Mouse (Mus musculus): ENCODE data around the gene Xpo4. TPM values are rescaled to one million over a fixed set of nuclear protein-coding genes. Genes with fewer than 3 reads are reported as not detected.

Xpo4 gene
- polyA plus RNA-seq, 1 experiment from 2014 or later, result 11.6 TPM

DNA sequence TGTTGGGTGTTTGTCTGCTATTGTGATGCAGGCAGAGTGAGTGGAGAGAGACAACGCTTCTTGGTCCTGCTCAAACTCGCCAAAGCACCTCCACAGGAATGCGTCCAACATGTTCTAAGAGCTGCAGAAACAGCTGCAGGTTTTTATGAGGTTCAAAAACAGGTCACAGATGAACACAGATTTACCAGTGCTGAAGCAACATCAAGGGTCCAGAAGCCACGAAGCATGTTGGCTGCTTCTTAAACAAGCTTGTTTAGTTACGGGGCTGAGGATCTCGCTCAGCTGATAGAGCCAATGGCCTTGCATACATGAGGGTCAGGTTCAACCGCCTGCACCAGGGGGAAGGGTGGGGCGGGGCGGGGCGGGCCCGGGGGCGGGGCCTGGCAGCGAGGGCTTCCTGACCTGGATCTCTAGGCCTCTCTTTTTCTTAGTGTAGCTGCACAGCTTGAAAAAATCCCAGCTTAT, 118.6 kb downstream of the Xpo4 start:
- peaks cover 18% of the 10 kb centered on the region for H3K36me3 ChIP-seq
- no peaks in the 10 kb centered on the region for H3K9me3 ChIP-seq
- ATAC-seq (ENCODE audit: low FRiP score, low read depth), result no peak
- 32% methylated on average over 13 of the region's 13 CpGs for WGBS
- H3K27ac ChIP-seq (replicated peaks), result no peak overlapping the region
- H3K27me3 ChIP-seq, result no peaks in the 10 kb centered on the region
- no peak overlapping the region for H3K9ac ChIP-seq
- H3K4me2 ChIP-seq, result no peak overlapping the region
- no peak overlapping the region for H3K4me3 ChIP-seq
- no peaks in the 10 kb centered on the region for H3K4me1 ChIP-seq (replicated peaks)

DNA sequence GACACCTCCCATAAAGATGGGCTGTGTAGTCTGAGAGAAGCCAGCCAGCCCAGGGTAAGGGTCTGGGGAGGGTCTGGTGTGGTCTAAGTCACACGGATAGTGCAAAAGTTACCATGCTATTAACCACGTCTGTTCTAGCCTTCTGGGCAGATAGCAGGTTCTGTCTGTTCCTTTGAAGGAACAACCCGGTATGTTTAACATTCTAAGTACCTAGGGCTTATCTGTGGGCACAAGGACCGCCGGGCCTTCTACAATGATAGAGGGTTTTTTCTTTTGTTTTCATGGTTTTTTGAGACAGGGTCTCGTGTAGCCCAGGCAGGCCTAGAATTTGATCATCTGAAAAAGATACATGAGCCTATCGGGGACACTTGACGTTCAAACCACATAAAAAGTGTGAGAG, 119.1 kb downstream of the Xpo4 start:
- WGBS, result 94% methylated on average over 8 of the region's 8 CpGs
- Histone ChIP-seq H3K36me3 (peaks cover 18% of the 10 kb centered on the region), H3K4me2 (no peak overlapping the region), H3K27me3 (no peaks in the 10 kb centered on the region), H3K9me3 (no peaks in the 10 kb centered on the region), H3K4me3 (no peak overlapping the region), H3K4me1 (replicated peaks) (no peaks in the 10 kb centered on the region), H3K27ac (replicated peaks) (no peak overlapping the region), H3K9ac (no peak overlapping the region)
- ATAC-seq (ENCODE audit: low FRiP score, low read depth), result no peak

DNA sequence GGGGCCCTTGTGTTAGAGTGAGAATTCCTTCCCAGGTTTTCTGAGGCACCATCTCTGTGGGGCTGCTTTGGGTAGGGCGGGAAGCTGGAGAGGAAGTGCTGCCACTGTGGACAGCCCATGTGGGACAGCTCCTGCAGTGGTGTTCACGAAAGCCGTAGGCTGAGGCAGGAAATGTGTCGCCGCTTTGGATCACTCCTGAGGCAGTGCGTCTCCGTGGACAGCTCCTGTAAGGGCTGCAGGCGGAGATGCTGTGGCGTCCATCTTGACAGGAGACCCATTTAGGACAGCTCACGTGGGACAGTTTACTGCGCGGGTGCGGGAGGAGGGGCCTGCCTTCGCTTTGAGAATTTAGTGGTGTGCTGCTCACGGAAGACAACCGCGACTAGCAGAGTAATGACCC, 119.7 kb downstream of the Xpo4 start:
- Histone ChIP-seq H3K4me1 (replicated peaks) (no peaks in the 10 kb centered on the region), H3K9ac (no peak overlapping the region), H3K4me2 (no peak overlapping the region), H3K36me3 (peaks cover 18% of the 10 kb centered on the region), H3K4me3 (no peak overlapping the region), H3K27ac (replicated peaks) (no peak overlapping the region), H3K27me3 (no peaks in the 10 kb centered on the region), H3K9me3 (no peaks in the 10 kb centered on the region)
- 80% methylated on average over 17 of the region's 17 CpGs for WGBS
- ATAC-seq (ENCODE audit: low FRiP score, low read depth), result no peak

DNA sequence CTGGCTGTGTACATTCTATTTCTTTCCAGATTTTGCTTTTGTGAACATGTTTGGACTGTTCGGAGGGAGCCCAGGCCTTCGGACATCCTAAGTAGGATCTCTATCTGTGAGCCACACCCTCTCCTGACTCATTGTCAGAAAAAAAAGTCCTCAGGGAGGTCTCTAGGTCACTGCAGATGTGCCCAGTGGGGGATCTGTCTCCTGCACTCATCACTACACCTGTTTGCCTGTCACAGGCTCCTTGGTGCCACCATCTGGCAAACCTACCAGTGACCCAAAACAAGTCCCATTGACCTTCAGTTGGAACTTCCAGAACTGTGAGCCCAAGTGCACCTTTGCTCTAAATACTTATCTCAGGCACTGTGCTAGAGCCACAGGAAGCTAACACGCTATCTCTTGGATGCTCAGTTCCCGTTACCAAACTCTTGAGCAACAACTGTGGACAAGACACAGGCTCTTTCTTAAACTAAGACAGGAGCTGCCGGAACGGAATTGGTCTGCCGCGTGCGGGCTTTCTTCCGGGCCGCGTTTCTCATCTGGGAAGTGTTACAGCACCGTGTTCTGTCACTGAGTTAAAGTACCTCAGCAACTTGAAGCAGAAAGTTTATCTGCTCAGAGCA, 121.7 kb downstream of the Xpo4 start:
- no peak overlapping the region for H3K27ac ChIP-seq (replicated peaks)
- H3K9ac ChIP-seq, result no peak overlapping the region
- no peak for ATAC-seq (ENCODE audit: low FRiP score, low read depth)
- WGBS, result 94% methylated on average over 13 of the region's 13 CpGs
- H3K4me3 ChIP-seq, result no peak overlapping the region
- H3K4me2 ChIP-seq, result no peak overlapping the region
- H3K4me1 ChIP-seq (replicated peaks), result no peaks in the 10 kb centered on the region
- no peaks in the 10 kb centered on the region for H3K9me3 ChIP-seq
- H3K36me3 ChIP-seq, result peaks cover 18% of the 10 kb centered on the region
- H3K27me3 ChIP-seq, result no peaks in the 10 kb centered on the region

DNA sequence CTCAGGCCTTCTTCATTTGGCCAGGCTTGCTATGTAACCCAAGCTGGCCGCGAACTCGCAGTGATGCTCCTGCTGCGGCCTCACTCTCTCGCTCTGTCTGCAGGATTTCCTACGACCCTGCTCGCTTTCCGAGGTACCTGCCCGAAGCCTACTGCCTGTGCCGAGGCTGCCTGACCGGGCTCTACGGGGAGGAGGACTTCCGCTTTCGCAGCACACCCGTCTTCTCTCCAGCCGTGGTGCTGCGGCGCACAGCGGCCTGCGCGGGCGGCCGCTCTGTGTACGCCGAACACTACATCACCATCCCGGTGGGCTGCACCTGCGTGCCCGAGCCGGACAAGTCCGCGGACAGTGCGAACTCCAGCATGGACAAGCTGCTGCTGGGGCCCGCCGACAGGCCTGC, 123.0 kb downstream of the Xpo4 start:
- 63% methylated on average over 34 of the region's 34 CpGs for WGBS
- ATAC-seq (ENCODE audit: low FRiP score, low read depth), result no peak

DNA sequence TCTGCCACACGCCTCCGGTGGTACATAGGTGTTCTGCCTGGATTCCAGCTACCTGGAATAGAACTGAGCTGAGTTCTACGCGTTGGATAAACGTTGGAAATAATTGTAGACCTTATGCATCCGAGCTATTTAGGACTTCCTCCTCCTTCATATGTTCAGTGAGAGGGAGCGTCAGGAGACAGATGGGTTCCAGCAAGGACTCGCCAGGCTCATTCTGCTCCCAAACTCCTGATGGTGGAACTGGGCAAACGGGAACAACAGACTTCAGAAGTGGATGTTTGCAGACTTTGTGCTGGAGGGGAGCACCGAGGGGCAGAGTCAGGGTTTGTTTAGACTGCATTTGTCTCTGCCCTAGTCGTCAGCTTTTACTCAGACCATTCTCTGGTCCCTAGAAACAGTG, 124.5 kb downstream of the Xpo4 start:
- Histone ChIP-seq H3K27ac (replicated peaks) (no peak overlapping the region), H3K27me3 (no peaks in the 10 kb centered on the region), H3K4me2 (no peak overlapping the region), H3K9ac (no peak overlapping the region), H3K4me3 (no peak overlapping the region), H3K9me3 (no peaks in the 10 kb centered on the region), H3K36me3 (peaks cover 18% of the 10 kb centered on the region), H3K4me1 (replicated peaks) (peaks cover 14% of the 10 kb centered on the region)
- ATAC-seq (ENCODE audit: low FRiP score, low read depth), result no peak
- 88% methylated on average over 11 of the region's 11 CpGs for WGBS

More for the DNA sequence above, 123.0 kb downstream of the Xpo4 start:
- H3K9ac ChIP-seq, result no peak overlapping the region
- H3K4me1 ChIP-seq (replicated peaks), result peaks cover 6% of the 10 kb centered on the region
- H3K9me3 ChIP-seq, result no peaks in the 10 kb centered on the region
- peaks cover 18% of the 10 kb centered on the region for H3K36me3 ChIP-seq
- H3K4me3 ChIP-seq, result no peak overlapping the region
- H3K27ac ChIP-seq (replicated peaks), result no peak overlapping the region
- H3K4me2 ChIP-seq, result no peak overlapping the region
- H3K27me3 ChIP-seq, result no peaks in the 10 kb centered on the region

DNA sequence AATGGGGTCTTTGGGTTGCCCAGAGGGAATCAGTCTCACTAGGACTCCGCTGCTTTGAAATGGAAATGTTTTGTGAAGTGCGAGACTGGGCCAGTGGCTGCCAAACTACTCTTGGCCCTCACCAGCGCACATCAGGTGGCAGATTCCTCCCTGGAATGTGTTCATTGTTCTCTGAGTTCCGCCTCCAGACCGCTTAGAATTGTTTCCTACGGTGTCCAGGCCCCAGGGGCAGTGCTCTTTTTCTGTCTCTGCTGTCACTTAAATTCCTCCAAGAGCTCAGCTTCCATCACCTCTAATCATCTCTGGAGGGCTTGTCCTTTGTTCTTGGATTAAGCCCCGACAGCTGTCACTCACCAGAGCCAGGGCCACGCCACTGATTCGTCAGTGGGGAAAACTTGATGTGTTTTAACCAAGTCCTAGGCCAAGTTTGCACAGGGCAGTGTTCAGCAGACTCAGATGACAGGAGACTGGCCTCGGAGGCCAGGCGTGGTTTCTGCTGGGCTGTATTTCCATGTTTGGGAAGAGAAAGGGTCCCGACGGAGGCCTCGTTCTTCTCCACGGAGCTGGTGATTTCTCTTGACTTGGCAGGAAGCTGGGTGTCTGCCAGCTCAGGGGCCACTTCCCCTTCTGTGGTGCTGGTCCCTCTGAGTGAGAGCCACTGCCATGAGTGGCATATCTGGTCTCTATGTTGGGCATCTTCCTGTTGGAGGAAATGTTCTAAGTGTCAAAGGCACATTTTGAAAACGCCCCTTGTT, 127.8 kb downstream of the Xpo4 start:
- 0 out of 2 replicates have a peak, but pooled peaks cover 3% of the 10 kb centered on the region for H3K27me3 ChIP-seq
- ATAC-seq (ENCODE audit: low FRiP score, low read depth), result no peak
- H3K36me3 ChIP-seq, result peaks cover 6% of the 10 kb centered on the region; the same call in 1 of the 2 replicates
- H3K9ac ChIP-seq, result no peak overlapping the region
- H3K9me3 ChIP-seq, result no peaks in the 10 kb centered on the region
- H3K4me1 ChIP-seq (replicated peaks), result peaks cover 34% of the 10 kb centered on the region
- 13% methylated on average over 16 of the region's 16 CpGs for WGBS
- 0 out of 2 replicates have a peak overlapping the region, but pooled peaks have one; percentile 12 for H3K27ac ChIP-seq (replicated peaks)
- no peak overlapping the region for H3K4me3 ChIP-seq
- peak overlapping the region; percentile 5; the same call in 1 of the 2 replicates for H3K4me2 ChIP-seq

DNA sequence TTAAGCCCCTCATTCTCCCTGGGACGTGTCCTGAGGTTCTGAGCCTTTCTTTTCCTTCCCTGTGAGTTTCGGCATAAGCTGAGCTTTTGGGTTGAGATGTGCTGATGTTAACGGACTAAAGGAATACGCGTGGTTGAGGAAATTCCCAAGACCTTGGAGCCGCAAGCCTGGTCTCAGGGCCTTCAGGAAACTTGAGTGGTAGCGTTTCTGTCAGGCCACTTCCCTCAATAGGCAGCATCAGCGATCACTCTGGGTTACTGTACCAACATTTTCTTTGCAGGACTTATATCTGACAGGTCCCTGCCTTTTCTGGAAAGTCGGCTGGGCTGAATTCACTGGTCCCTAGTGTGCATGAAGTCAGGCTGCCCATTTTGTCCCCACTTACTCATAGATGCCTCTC, 128.4 kb downstream of the Xpo4 start:
- no peak overlapping the region; the same call in 1 of the 2 replicates for H3K4me2 ChIP-seq
- peaks cover 34% of the 10 kb centered on the region for H3K4me1 ChIP-seq (replicated peaks)
- H3K27ac ChIP-seq (replicated peaks), result no peak overlapping the region
- ATAC-seq (ENCODE audit: low FRiP score, low read depth), result no peak
- no peak overlapping the region for H3K4me3 ChIP-seq
- H3K9ac ChIP-seq, result no peak overlapping the region
- H3K36me3 ChIP-seq, result no peaks in the 10 kb centered on the region
- 31% methylated on average over 9 of the region's 9 CpGs for WGBS
- H3K27me3 ChIP-seq, result 0 out of 2 replicates have a peak, but pooled peaks cover 6% of the 10 kb centered on the region
- no peaks in the 10 kb centered on the region for H3K9me3 ChIP-seq

DNA sequence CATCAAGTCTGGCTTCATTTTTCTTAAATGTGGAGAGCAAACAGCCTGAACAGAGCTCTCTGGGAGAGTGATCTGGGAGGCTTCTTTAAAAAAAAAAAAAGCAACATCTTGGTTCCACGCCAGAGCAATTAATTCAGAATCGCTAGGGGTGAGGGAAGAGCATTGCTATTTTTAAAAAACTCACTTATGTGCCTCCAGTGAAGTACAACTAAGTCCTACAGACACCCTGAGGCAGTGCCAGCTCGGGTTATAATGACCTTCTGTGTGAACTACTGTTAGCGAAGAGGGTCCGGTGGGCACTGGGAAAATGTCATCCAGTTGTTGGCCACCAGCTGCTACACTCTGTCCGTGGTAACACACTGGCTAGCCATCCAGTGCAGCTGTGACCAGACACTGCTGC, 129.6 kb downstream of the Xpo4 start:
- Histone ChIP-seq H3K27me3 (0 out of 2 replicates have a peak, but pooled peaks cover 6% of the 10 kb centered on the region), H3K36me3 (no peaks in the 10 kb centered on the region), H3K4me2 (no peak overlapping the region), H3K27ac (replicated peaks) (peak overlapping the region; percentile 63; the same call in 1 of the 2 replicates), H3K4me1 (replicated peaks) (peaks cover 34% of the 10 kb centered on the region), H3K9me3 (no peaks in the 10 kb centered on the region), H3K9ac (no peak overlapping the region), H3K4me3 (no peak overlapping the region)
- 32% methylated on average over 6 of the region's 6 CpGs for WGBS
- 0 out of 2 replicates have a peak, but pooled peaks have one; percentile 11 for ATAC-seq (ENCODE audit: low FRiP score, low read depth)

DNA sequence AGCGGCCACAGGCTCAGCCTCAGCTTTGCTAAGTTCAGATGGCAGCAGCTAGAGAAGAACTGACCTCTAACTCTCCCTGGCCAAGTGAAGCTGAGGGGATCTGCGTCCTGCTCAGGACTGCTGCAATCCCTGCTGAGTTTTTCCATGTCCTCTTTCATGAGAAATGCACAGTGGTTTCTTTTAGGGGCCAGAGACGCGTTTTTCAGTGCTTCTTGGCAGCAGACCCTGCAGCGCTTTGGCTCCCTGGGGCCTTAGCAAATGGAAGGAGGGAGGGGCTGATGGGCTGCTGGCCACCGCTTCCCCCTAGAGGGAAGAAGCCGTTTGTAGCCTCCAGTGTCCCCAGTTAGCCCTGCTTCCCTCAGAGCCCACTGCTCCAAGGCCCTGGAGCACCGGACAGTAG, 130.3 kb downstream of the Xpo4 start:
- 12% methylated on average over 8 of the region's 8 CpGs for WGBS
- Histone ChIP-seq H3K4me1 (replicated peaks) (peaks cover 34% of the 10 kb centered on the region), H3K27me3 (0 out of 2 replicates have a peak, but pooled peaks cover 6% of the 10 kb centered on the region), H3K27ac (replicated peaks) (peak overlapping the region; percentile 63), H3K9me3 (no peaks in the 10 kb centered on the region), H3K9ac (no peak overlapping the region), H3K4me2 (peak overlapping the region; percentile 11; the same call in 1 of the 2 replicates), H3K4me3 (no peak overlapping the region), H3K36me3 (no peaks in the 10 kb centered on the region)
- peak; percentile 59; the same call in 1 of the 2 replicates for ATAC-seq (ENCODE audit: low FRiP score, low read depth)

DNA sequence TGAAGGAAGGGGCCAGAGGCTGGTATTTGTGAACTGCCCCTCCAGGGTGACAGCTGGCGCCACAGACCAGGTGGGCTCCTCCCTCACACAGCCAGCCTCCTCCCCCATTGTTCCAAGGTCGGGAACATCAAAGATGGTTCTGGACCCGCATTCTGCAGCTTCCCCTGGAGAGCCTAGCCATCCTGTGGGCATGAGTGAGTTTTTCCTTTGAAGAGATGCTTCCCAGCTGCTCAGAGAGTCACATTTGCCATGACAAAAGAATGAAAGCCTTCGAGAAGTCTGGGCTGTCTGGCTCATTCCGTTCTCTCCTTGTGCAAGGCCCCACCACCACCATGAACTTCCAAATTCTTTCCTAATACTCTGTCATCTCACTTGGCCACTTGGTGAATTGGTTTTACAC, 130.9 kb downstream of the Xpo4 start:
- H3K36me3 ChIP-seq, result no peaks in the 10 kb centered on the region
- H3K9ac ChIP-seq, result no peak overlapping the region
- 0 out of 2 replicates have a peak, but pooled peaks cover 6% of the 10 kb centered on the region for H3K27me3 ChIP-seq
- H3K4me3 ChIP-seq, result no peak overlapping the region
- H3K4me2 ChIP-seq, result no peak overlapping the region
- H3K4me1 ChIP-seq (replicated peaks), result peaks cover 34% of the 10 kb centered on the region
- no peaks in the 10 kb centered on the region for H3K9me3 ChIP-seq
- 12% methylated on average over 5 of the region's 5 CpGs for WGBS
- no peak for ATAC-seq (ENCODE audit: low FRiP score, low read depth)
- peak overlapping the region; percentile 63; the same call in 1 of the 2 replicates for H3K27ac ChIP-seq (replicated peaks)

DNA sequence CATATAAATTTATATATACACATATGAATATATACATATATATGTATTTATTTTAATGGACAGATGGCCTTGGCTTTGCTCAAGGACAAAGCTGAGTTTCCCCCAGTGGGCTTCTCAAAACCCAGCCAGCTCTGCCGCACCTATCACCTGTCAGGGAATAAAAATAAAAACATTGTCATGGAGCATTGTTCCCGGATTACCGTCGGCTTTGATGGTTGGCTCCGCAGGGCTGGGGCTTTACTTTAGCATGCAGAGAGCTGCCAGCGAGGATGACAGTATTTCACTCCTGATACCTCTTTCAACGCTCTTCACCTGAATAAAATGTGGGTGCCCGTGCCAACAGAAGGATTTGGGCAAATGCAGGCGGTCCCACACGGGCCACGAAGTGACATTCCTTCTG, 131.4 kb downstream of the Xpo4 start:
- peaks cover 34% of the 10 kb centered on the region for H3K4me1 ChIP-seq (replicated peaks)
- ATAC-seq (ENCODE audit: low FRiP score, low read depth), result no peak
- no peak overlapping the region for H3K4me2 ChIP-seq
- no peaks in the 10 kb centered on the region for H3K9me3 ChIP-seq
- no peaks in the 10 kb centered on the region for H3K36me3 ChIP-seq
- H3K27me3 ChIP-seq, result 0 out of 2 replicates have a peak, but pooled peaks cover 6% of the 10 kb centered on the region
- H3K9ac ChIP-seq, result no peak overlapping the region
- 18% methylated on average over 11 of the region's 11 CpGs for WGBS
- H3K27ac ChIP-seq (replicated peaks), result no peak overlapping the region
- no peak overlapping the region for H3K4me3 ChIP-seq
